Mouse (Mus musculus): ENCODE results near the gene Frs3.

DNA sequence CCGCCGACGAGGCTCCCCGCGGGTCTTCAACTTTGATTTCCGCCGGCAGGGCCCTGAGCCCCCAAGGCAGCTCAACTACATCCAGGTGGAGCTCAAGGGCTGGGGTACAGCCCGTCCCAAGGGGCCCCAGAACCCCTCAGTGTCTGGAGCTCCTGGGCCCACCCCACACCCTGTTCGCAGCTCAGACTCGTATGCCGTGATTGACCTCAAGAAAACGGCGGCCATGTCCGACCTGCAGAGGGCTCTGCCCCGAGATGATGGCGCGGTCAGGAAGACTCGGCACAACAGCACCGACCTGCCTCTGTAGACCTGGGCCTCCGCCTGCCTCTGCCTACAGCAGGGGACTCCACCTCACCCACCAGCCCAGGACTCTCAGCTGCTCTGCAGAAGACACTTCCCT, 14.7 kb downstream of the Frs3 start:
- no peak for TF ChIP-seq CTCF (conservative IDR thresholded peaks at IDR 0.05; ENCODE audit: low read length)
- no peak for TF ChIP-seq NANOG (IDR thresholded peaks at IDR 0.05; ENCODE audit: borderline replicate concordance, low read length)

All from E14TG2a.4 (cell line).